Mouse (Mus musculus): ENCODE measurements at regions not wholly inside any gene's neighbourhood (a gene's known extent, or its start where the extent isn't known, plus 50 kb on each side); places are given as distances from the start of the nearest gene placed in this dataset.

DNA sequence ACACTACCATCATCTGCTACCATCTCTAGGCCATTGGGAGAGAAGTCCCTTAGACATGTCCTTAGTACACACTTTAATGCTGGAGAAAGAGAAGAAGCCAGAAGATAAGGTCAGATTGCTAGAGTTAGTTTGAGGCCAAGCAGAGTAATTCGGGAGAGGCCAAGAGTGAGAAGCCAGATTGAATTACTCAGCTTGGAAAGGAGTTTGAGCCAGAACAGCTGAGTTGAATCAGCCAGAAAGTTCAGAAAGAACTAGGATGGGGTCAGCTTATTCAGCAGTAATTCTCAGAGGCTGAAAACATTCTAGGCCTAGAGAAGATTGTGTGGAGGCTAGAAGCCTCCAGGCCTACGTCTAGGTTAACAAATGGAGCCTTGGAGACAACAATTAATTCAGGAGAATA lies 244.2 kb upstream of the Gm12728 start:
- no peak for TF ChIP-seq CTCF (conservative IDR thresholded peaks at IDR 0.05; ENCODE audit: low read length)
- no peak for TF ChIP-seq NANOG (IDR thresholded peaks at IDR 0.05; ENCODE audit: borderline replicate concordance, low read length)
- no peak for TF ChIP-seq POU5F1 (IDR thresholded peaks at IDR 0.05; ENCODE audit: borderline replicate concordance, low read length)
